Mouse (Mus musculus) adipose tissue, adult 10 weeks (tissue): ENCODE data around the gene Slc25a3. TPM values are rescaled to one million over a fixed set of nuclear protein-coding genes. Genes with fewer than 3 reads are reported as not detected.

Experiments used
- polyA plus RNA-seq: library from polyadenylated mRNA; stranded (reverse); fragments of 350-450 nt; fragmentation: Illumina TruSeq; extraction: RNeasy Lipid Tissue Mini Kit (QIAGEN cat#74804); gene quantifications from one replicate; pipeline ENCODE4 v1.2.3, GENCODE M21; 2014; ENCODE audit warnings: low read depth, low replicate concordance

Gene Slc25a3
- polyA plus RNA-seq = 349 TPM

GRCm38 (mm10) chr10:91123828-91124822 lies at the start of gene Slc25a3:
Gene Slc25a3 (minus strand): TSS chr10:91124059.

GRCm38 (mm10) chr10:91082550-91083392 lies 41.1 kb downstream of the Slc25a3 start, which contains the start of the genes Apaf1 and Ikbip:
Gene Apaf1 (minus strand): TSS chr10:91082770.
Gene Ikbip (plus strand): TSS chr10:91082940.

Other genes starting within 250 kb of the Slc25a3 start
- 5.7 TPM for gene Apaf1, start 41.3 kb downstream of the Slc25a3 start, polyA plus RNA-seq
- gene Ikbip, start 41.1 kb downstream of the Slc25a3 start, polyA plus RNA-seq = 35.8 TPM
- 57.0 TPM for gene Tmpo, start 57.3 kb upstream of the Slc25a3 start, polyA plus RNA-seq